Mouse (Mus musculus) kidney, embryonic 16.5 days (tissue): Measurements from ENCODE around the gene Tns1. TPM values are rescaled to one million over a fixed set of nuclear protein-coding genes. Genes with fewer than 3 reads are reported as not detected.

Source experiments
- ATAC-seq: fragments of 200-750 bp; cut with Nextera tagmentation; 2 replicates; pipeline ENCODE4 v1.8.0; 2017; ENCODE audit warnings: moderate TSS enrichment; ENCODE audit not compliant: low FRiP score, low TSS enrichment
- H3K27ac ChIP-seq: fragments of 300-500 bp; sonication (generic); 2 replicates; pipeline ENCODE4 v1.5.1; 2014; ENCODE audit warnings: low read length
- H3K27me3 ChIP-seq: fragments of 300-500 bp; sonication (generic); 2 replicates; pipeline ENCODE4 v1.6.1; 2014; ENCODE audit warnings: low read length, control low read depth, mixed read lengths; ENCODE audit not compliant: insufficient read depth
- H3K36me3 ChIP-seq: fragments of 300-500 bp; sonication (generic); 2 replicates; pipeline ENCODE4 v1.6.1; 2014; ENCODE audit warnings: low read length, control low read depth, mixed read lengths; ENCODE audit not compliant: insufficient read depth
- H3K4me1 ChIP-seq: fragments of 300-500 bp; sonication (generic); 2 replicates; pipeline ENCODE4 v1.6.1; 2014; ENCODE audit warnings: low read length, control low read depth, mixed read lengths; ENCODE audit not compliant: insufficient read depth
- H3K4me2 ChIP-seq: fragments of 300-500 bp; sonication (generic); replicated peaks from 2 replicates; pipeline ENCODE4 v1.6.1; 2014; ENCODE audit warnings: low read depth, low read length
- H3K4me3 ChIP-seq: fragments of 300-500 bp; sonication (generic); 2 replicates; pipeline ENCODE4 v1.5.1; 2014; ENCODE audit warnings: mild to moderate bottlenecking, low read length
- H3K9ac ChIP-seq: fragments of 300-500 bp; sonication (generic); replicated peaks from 2 replicates; pipeline ENCODE4 v1.6.1; 2014; ENCODE audit warnings: low read length
- H3K9me3 ChIP-seq: fragments of 300-500 bp; sonication (generic); 2 replicates; pipeline ENCODE4 v1.6.1; 2016; ENCODE audit warnings: low read length, control low read depth
- WGBS: fragments of 180-500 bp; shearing (Covaris S2); extraction: QIAGEN DNeasy Blood & Tissue Kit; methylation state at CpG from one replicate; pipeline ENCODE4 v1.1.7; 2014; 5-methylcytosine and 5-hydroxymethylcytosine counted together
- polyA plus RNA-seq: library from polyadenylated mRNA; unstranded; fragments of >200 nt; fragmentation: Nextera tagmentation; extraction: Ambion mirVana; gene quantifications from 2 replicates; pipeline ENCODE4 v1.2.1, GENCODE M21; 2015

The Tns1 gene
- polyA plus RNA-seq, 1 experiment from 2014 or later, result 77.3 TPM

DNA sequence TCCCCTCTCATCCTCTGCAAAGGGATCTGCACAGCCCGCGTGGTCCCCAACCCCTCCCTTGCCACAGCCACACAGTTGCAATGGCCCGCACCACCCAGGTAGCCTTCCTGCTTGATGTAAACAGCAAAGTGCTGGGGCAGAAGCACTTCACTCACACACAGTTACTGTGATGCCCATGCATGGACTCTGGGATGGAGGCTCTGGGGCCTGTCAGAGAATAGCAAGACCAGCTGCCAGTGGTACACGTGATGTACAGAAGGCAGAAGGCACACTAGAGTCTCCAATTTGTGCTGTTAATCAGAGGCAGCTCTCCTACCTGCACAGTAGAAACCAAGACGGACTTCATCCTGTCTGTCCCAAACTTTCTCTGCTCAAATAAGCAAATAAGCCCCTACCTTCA lies 181.0 kb downstream of the Tns1 start:
- no peak for ATAC-seq
- WGBS, result 86% methylated on average over 5 of the region's 5 CpGs
- no peaks in the 10 kb centered on the region for H3K27me3 ChIP-seq
- no peak overlapping the region for H3K9ac ChIP-seq
- H3K9me3 ChIP-seq, result no peaks in the 10 kb centered on the region
- H3K4me3 ChIP-seq, result no peak overlapping the region
- no peak overlapping the region for H3K4me2 ChIP-seq
- H3K36me3 ChIP-seq, result no peaks in the 10 kb centered on the region; the same call in 1 of the 2 replicates
- H3K27ac ChIP-seq, result no peak overlapping the region
- peaks cover 8% of the 10 kb centered on the region; the same call in 1 of the 2 replicates for H3K4me1 ChIP-seq

GRCm38 (mm10) chr1:73942243-73942642 lies 182.0 kb downstream of the Tns1 start:
- no peaks in the 10 kb centered on the region; the same call in 1 of the 2 replicates for H3K36me3 ChIP-seq
- peak; percentile 5; the same call in 1 of the 2 replicates for ATAC-seq
- no peak overlapping the region for H3K27ac ChIP-seq
- no peak overlapping the region for H3K9ac ChIP-seq
- H3K4me3 ChIP-seq, result no peak overlapping the region
- peaks cover 5% of the 10 kb centered on the region; the same call in 1 of the 2 replicates for H3K4me1 ChIP-seq
- no peaks in the 10 kb centered on the region for H3K27me3 ChIP-seq
- WGBS, result 69% methylated on average over 2 of the region's 2 CpGs
- H3K4me2 ChIP-seq, result no peak overlapping the region
- no peaks in the 10 kb centered on the region for H3K9me3 ChIP-seq

GRCm38 (mm10) chr1:73941697-73942096 lies 182.6 kb downstream of the Tns1 start:
- H3K4me3 ChIP-seq, result no peak overlapping the region
- H3K27me3 ChIP-seq, result no peaks in the 10 kb centered on the region
- 85% methylated on average over 9 of the region's 9 CpGs for WGBS
- H3K9ac ChIP-seq, result no peak overlapping the region
- H3K4me1 ChIP-seq, result peaks cover 5% of the 10 kb centered on the region; the same call in 1 of the 2 replicates
- H3K27ac ChIP-seq, result no peak overlapping the region
- no peaks in the 10 kb centered on the region; the same call in 1 of the 2 replicates for H3K36me3 ChIP-seq
- 0 out of 2 replicates have a peak, but pooled peaks have one; percentile 22 for ATAC-seq
- H3K4me2 ChIP-seq, result no peak overlapping the region
- H3K9me3 ChIP-seq, result no peaks in the 10 kb centered on the region

DNA sequence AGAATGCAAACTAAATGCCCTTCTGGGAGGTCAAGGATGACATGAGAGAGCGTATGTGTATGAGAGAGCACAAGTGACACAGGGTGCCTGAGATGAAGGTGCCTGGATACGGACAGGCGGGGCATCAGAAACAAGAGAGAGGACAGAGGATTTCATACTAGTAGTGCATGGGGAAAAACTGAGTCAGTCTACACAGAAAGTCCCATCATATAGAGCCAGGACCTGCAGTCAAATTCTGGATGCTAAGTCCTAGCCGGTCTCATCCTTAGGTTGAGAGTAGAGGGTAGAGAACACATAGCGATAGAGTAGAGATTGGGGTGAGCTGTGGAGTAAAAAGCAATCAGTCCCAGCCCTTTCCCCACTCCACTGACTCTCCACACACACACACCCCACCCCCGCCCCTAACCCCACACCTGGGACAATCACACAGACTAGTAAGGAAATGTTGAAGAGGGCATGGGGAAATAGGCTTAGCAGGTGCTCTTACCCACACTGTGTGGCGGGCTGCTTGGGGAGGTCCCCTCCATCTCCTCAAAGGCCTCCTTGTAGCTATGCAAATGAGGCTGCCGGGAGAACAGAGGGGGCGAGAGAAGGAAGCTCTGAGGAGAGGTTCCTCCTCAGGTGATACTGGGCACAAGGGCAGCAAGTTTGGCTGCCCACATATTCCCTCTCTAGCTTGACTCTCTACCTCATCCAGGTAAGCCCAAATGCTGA lies 183.6 kb downstream of the Tns1 start:
- Histone ChIP-seq H3K4me2 (no peak overlapping the region), H3K27ac (no peak overlapping the region), H3K4me1 (peaks cover 5% of the 10 kb centered on the region; the same call in 1 of the 2 replicates), H3K9me3 (no peaks in the 10 kb centered on the region), H3K4me3 (no peak overlapping the region), H3K9ac (no peak overlapping the region), H3K36me3 (no peaks in the 10 kb centered on the region; the same call in 1 of the 2 replicates), H3K27me3 (no peaks in the 10 kb centered on the region)
- ATAC-seq, result no peak
- WGBS, result 81% methylated on average over 9 of the region's 9 CpGs

GRCm38 (mm10) chr1:73938597-73938996 lies 185.7 kb downstream of the Tns1 start:
- H3K4me3 ChIP-seq, result no peak overlapping the region
- ATAC-seq, result no peak
- no peaks in the 10 kb centered on the region for H3K27me3 ChIP-seq
- H3K36me3 ChIP-seq, result no peaks in the 10 kb centered on the region; the same call in 1 of the 2 replicates
- no peaks in the 10 kb centered on the region for H3K9me3 ChIP-seq
- H3K4me2 ChIP-seq, result no peak overlapping the region
- H3K27ac ChIP-seq, result no peak overlapping the region
- H3K9ac ChIP-seq, result no peak overlapping the region
- H3K4me1 ChIP-seq, result peaks cover 5% of the 10 kb centered on the region; the same call in 1 of the 2 replicates
- WGBS, result 77% methylated on average over 10 of the region's 10 CpGs

- WGBS, result 55% methylated on average over 6 of the region's 6 CpGs
- no peaks in the 10 kb centered on the region for H3K9me3 ChIP-seq
- no peaks in the 10 kb centered on the region for H3K27me3 ChIP-seq
- H3K27ac ChIP-seq, result no peak overlapping the region
- H3K9ac ChIP-seq, result no peak overlapping the region
- H3K4me3 ChIP-seq, result no peak overlapping the region
- peaks cover 11% of the 10 kb centered on the region; the same call in 1 of the 2 replicates for H3K4me1 ChIP-seq
- H3K36me3 ChIP-seq, result no peaks in the 10 kb centered on the region; the same call in 1 of the 2 replicates
- H3K4me2 ChIP-seq, result no peak overlapping the region
- no peak for ATAC-seq
These were observed 186.4 kb downstream of the Tns1 start for GRCm38 (mm10) chr1:73937805-73938204.

GRCm38 (mm10) chr1:73936537-73936936 lies 187.7 kb downstream of the Tns1 start:
- ATAC-seq, result no peak
- WGBS, result 65% methylated on average over 3 of the region's 3 CpGs
- Histone ChIP-seq H3K9ac (no peak overlapping the region), H3K4me2 (no peak overlapping the region), H3K27me3 (no peaks in the 10 kb centered on the region), H3K27ac (no peak overlapping the region), H3K9me3 (no peaks in the 10 kb centered on the region), H3K36me3 (no peaks in the 10 kb centered on the region; the same call in 1 of the 2 replicates), H3K4me1 (peaks cover 19% of the 10 kb centered on the region), H3K4me3 (no peak overlapping the region)

DNA sequence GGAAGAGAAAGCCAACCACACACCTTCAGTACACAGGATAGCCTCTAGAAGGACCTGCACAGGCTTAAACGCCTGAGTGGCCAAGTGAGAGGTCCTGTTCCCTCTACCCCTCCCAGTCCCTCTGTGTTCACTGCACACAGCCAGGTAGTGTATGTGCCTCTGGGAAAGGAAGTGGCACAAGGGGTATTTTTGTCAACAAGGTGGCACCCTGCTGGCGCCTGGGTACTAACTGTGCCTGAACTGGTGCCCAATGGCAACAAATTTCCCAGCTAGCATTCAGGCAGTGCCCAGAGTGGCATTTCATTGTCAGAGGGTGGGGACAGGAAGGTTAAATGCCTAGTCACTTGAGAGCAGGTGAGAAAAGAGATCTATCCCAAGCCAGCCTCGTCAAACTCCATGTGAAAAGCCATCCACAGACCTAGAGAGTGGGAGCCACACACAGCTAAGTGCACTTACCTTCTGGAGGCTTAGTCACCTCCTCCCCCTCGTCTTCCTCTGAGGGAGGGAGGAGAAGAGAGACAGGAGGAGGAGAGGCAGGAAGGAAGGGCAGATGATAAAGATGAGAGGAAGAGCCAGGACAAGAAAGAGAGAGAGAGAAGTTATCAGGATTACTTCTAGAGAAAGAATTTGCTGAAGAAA lies 188.7 kb downstream of the Tns1 start:
- no peaks in the 10 kb centered on the region; the same call in 1 of the 2 replicates for H3K36me3 ChIP-seq
- no peaks in the 10 kb centered on the region for H3K27me3 ChIP-seq
- no peak for ATAC-seq
- no peaks in the 10 kb centered on the region for H3K9me3 ChIP-seq
- H3K4me3 ChIP-seq, result no peak overlapping the region
- no peak overlapping the region for H3K9ac ChIP-seq
- no peak overlapping the region for H3K27ac ChIP-seq
- peaks cover 29% of the 10 kb centered on the region for H3K4me1 ChIP-seq
- H3K4me2 ChIP-seq, result no peak overlapping the region
- WGBS, result 63% methylated on average over 4 of the region's 4 CpGs

DNA sequence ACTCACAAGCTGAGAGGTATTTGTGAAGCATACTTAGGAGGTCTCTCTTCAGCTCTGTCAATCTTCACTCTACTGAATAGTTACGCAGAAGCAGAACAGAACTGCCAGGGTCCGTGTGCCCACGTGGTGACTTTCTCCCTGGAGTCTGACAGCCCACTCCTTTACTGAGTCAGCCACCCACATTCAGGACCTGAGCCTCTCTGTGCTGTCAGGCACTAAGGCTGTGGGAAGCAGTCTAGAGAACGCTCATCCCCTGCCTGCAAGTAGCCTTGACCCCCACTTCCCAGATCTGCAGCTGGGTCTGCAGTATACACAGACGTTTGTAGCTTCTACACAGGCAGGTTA lies 191.1 kb downstream of the Tns1 start:
- Histone ChIP-seq H3K4me3 (no peak overlapping the region), H3K4me1 (peaks cover 53% of the 10 kb centered on the region), H3K27me3 (no peaks in the 10 kb centered on the region), H3K27ac (peak overlapping the region; percentile 83), H3K4me2 (no peak overlapping the region), H3K36me3 (no peaks in the 10 kb centered on the region), H3K9ac (no peak overlapping the region), H3K9me3 (no peaks in the 10 kb centered on the region)
- no peak for ATAC-seq
- 83% methylated on average over 5 of the region's 5 CpGs for WGBS
